Mouse (Mus musculus): ENCODE measurements at regions not wholly inside any gene's neighbourhood (a gene's known extent, or its start where the extent isn't known, plus 50 kb on each side); places are given as distances from the start of the nearest gene placed in this dataset.

GRCm38 (mm10) chr7:138008601-138009000 lies 388.9 kb downstream of the Tcerg1l start:
- TF ChIP-seq EP300 (IDR thresholded peaks at IDR 0.05; ENCODE audit: insufficient read depth, low read depth, low read length) (no peak), CTCF (IDR thresholded peaks at IDR 0.05) (no peak), POLR2A (IDR thresholded peaks at IDR 0.05; ENCODE audit: insufficient read depth, low read depth, low read length) (no peak)

All from heart, adult 2 months (tissue).